Mouse (Mus musculus): Measurements from ENCODE around the gene Nampt.
"Not testable (repeated sequence)": the region's sequence is repeated elsewhere in the genome, so short reads cannot be mapped to it uniquely, and the experiment has no call there.

The Nampt gene

DNA sequence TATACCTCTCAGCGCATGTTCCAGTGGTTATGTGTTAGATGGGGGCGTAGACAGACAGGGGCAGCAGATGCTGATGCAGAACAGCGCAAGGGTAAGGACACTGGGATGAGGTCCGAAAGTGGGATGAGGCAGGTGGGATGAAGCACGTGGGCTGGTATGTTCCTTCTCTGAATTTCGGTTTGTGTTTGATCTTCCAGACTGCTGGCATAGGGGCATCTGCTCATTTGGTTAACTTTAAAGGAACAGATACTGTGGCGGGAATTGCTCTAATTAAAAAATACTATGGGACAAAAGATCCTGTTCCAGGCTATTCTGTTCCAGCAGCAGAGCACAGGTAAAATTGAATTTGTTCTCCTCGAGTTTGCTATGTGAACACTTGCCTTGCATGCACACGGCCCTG lies 19.6 kb downstream of the Nampt start:
- DNase-seq (ENCODE audit: extremely low read depth, insufficient read length, low spot score), result no peak

DNA sequence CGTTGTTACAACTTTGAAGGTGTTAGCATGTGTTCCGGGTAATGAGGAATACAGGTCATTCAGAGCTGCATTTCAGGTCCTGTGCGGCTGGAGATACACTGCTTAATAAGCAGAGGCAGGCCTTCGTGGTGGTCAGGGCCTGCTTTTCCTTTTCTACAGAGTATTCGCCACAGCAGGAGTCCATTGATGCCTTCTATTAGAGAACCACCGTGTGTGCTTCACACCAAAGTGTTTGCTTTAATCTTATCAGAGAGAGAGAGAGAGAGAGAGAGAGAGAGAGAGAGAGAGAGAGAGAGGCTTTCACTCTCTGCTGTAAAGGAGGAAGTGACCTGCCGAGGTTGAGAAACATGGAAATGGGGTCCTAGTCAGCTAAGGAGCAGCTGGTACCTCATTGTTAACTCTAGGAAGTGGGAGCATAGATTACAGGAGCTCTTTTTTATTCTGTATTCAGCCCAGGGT lies 22.1 kb downstream of the Nampt start:
- DNase-seq (ENCODE audit: extremely low read depth, insufficient read length, low spot score), result no peak

DNA sequence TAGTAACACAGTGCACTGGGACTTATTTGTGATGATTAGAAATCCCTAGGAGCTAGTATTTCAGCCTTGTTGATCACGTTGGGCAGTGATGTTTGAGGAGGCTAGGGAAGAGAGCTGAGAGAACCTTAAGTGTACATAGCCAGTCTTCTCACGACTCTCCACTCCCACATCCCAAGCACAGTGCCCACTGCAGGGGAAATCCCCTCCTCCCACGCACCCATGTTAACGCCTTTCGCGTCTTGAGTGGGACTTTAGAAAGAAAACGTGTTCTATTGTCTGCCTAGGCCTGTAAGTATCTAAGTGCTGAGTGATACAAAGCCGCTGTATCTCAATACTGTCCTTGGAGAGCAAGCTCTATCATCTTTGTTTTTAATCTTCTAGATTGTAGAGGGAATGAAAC lies 27.0 kb downstream of the Nampt start:
- no peak for DNase-seq (ENCODE audit: extremely low read depth, insufficient read length, low spot score)

DNA sequence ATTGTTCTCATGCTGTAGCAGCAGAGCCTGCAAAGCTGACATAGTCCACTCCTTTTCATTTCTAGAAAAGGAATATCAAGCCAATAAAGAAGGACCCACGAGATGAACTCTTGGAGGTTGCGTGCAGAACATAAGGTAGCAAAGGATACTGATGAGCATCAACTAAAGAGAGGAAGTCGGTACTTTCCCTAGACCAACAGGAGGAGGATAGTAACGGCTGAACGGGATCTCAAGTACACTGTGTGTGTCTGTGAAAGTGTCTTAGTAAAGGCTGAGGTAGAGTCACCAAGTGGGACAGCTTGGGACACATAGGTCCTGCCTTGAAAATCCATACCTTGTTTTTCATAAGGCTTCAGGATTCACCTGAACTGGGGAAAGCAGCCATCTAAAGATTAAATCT lies 34.4 kb downstream of the Nampt start:
- no peak for DNase-seq (ENCODE audit: extremely low read depth, insufficient read length, low spot score)

DNA sequence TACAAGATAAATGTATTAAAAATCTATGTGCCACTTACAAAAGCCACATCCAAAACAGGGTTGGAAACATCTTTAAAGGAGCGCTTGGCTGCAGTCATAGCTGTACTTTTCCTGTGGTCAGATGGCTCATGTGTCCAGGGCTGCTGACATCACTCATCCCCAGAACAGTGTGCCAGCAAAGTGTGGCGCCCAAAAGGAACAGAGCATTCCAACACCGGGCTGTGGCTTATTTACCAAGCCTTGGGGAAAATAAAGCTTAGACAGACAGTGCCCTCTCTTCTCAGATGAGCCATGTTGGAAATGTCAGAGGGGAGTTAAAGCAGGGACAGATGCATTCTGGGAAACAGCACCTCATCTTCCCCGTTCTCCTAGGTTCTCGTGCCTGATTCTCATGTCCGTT lies 35.5 kb downstream of the Nampt start:
- DNase-seq (ENCODE audit: extremely low read depth, insufficient read length, low spot score), result peak; percentile 36

DNA sequence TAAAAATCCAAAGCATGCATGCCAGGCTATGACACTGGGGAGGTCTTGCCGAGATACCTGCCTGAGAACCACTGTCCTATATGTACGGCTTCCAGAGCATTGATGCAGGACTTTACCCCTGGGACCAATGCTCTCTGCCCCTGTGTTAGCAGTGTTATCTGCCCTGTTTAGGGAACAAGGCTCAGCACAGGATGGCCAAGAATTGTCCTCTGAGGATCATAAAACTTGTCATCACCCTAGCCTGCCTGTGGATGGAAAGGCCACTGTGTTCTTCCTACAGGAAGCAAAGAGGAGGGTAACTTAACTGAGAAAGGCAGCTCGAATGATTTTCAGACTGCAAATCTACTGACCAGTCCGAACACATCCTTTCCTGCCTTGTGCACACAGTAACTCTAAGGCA lies 36.1 kb downstream of the Nampt start:
- DNase-seq (ENCODE audit: extremely low read depth, insufficient read length, low spot score), result no peak

DNA sequence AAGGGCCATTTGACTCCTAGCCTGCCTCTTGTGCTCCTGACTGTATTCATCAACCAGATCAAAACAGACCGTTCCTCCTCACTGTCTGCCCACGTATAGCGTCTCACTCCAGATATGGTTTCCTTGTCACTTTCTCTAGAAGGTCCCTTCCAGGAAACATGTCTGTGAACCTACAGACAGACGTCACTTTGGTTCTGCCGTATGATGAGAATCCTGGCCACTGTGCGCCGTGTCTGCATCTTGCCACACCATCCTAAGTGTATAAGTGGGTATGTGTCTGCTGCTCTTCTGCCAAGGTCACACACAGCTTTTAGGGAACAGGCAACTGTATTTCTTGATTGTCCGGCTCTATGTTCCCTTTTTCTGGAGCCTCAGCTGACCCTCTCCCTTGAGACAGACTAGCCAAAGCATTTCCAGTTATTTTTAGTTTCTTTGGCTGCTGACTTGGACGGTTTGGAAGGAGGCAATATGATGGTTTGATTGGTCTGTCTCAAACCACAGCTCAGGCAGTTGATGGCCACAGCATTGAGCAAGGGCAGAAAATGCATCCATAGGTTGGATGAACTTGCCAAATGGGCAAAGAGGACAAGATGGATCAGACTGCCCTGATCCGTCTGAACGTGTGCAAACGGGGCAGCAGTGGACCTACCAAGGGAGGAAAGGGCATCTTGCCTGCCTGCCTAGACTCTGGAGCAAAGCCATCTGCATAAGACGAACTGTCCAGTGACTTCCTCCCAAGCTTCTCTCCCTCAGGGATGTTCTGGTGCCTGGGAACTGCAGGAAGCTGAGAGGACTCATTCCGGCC lies 37.6 kb downstream of the Nampt start:
- DNase-seq (ENCODE audit: extremely low read depth, insufficient read length, low spot score), result no peak

DNA sequence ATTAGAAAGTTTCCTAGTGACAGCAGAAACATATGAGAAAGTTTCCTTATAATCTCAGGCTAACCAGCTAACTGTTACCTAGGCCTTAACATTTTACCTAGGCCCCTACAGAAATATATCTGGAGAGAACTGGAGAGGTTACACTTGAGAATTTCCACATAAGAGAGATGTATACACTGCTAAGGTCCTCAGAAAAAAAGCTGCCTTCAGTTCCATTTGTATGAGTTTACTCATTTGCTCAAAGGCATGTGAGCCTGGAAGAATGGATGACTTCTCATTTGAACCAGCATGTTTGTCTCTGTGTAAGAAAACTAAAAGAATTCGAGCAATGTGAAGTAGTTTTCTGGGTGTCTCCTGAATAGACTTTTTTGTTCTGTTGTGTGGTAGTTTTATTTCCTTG lies 39.1 kb downstream of the Nampt start:
- no peak for DNase-seq (ENCODE audit: extremely low read depth, insufficient read length, low spot score)

DNA sequence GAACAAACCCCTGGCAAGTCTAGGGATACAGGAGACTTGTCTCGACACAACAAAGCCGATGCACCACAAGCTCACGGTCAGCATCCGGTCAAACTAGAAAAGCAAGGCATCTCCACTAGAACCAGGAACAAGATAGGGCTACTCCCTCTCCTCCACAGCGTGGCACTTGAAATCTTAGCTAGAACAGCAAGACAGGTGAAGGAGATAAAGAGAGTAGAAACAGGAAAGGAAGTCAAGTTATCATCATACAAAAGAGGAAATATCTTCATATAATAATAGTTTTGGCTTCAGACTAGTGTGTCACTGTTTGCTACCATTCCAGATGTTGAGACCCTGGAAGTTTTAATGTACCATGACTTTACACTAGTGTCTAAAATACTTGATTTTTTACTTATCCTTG lies 41.5 kb downstream of the Nampt start:
- no peak for DNase-seq (ENCODE audit: extremely low read depth, insufficient read length, low spot score)

DNA sequence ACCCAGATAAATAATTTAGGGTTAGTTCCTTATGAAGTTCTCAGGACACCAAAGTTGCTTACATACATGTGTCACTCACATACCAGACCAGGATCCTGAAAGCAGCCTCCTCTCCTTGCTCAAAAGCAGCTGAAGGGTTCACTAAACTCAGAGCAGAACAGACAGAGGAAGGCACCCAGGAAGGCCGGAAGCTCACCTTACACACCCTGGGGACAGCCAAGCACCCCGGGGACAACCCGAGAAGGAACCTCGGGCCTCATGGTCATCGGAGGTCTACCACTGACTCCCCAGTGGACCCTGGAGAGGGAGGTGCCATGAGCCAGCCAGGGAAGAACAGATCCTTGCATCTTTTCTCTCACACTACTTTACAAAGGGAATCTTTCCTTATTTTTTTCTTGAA lies 51.5 kb downstream of the Nampt start:
- no peak for DNase-seq (ENCODE audit: extremely low read depth, insufficient read length, low spot score)

DNA sequence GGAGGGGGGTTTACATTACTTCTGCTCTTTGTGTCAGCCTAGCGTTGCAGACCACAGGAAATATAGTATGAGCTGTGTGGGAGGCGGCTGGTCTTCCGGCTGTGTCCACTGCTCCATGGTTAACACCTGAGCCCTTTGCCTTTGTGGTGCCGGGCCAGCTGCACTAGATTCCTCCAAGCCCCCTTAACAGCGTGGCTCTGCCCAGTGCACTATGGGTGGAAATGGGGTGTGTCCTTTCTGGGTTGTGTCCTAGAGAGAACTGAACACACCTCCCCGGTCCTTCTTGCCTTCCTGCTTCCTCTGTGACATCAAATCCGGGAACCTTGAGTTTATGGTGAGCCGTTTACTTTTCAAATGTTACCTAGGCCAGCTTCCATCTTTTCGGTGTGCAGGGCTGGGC lies 58.2 kb downstream of the Nampt start:
- no peak for DNase-seq (ENCODE audit: extremely low read depth, insufficient read length, low spot score)

DNA sequence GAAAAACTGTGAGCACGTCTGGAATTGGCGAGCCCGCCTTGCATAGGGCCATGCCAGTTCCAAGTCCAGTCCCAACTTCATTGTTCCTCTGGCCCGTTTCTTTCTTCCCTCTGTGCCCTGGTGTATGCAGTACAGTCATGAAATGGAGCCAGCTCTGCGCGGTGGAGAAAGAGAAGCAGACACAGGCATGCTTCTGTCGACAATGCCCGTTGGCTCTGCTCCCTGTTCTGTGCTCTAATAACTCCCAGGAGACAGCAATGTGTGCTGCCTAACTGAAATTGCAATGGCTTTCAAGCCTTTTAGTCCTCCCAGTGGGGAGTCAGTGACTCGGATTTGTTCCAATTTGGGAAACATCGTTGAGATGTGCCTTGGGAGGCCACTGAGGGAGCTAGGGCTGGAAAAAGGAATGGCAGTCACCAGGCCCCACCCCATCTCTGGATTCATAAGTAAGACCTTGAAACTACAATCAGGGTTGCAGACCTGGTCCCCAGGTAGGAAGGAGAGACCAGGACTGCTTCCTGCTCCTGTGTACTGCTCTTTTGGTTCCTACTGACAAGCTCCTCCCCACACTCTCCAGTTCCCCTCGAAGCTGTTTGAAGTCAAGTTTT lies 58.7 kb downstream of the Nampt start:
- DNase-seq (ENCODE audit: extremely low read depth, insufficient read length, low spot score), result no peak

DNA sequence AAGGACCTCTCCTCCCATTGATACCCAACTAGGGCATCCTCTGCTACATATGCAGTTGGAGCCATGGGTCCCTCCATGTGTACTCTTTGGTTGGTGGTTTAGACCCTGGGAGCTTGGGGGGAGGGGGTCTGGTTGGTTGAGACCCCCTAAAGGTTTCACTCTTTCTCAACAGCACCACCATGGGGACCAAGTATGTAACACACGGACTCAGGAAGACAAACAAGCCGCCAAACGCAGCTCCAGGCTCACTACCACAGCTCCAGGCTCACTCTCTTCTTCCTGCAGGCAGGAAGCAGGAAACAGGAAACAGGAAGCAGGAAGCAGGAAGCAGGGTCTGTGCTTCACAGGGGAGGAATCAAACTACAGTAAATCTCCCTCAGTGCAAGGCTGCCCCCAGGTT lies 60.0 kb downstream of the Nampt start:
- no peak for DNase-seq (ENCODE audit: extremely low read depth, insufficient read length, low spot score)

DNA sequence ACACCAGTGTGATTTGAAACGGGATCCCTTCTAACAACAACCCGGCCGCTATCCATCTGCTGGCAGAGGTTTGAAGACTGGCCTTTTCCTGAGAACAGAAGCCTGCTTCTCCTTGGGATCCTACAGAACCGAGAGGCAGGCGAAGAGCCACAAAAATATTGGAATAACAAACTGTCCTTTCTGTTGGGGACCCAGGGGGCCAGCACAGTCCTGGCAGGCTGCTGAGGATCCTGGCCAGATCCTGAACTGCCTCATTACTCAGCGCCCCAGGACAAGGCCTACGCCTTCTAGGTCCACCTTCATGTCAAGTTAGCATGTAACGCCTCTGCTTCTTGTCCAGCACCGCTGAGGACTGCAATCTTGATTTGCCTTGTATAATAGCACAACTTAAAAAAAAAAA lies 65.0 kb downstream of the Nampt start:
- DNase-seq (ENCODE audit: extremely low read depth, insufficient read length, low spot score), result no peak

DNA sequence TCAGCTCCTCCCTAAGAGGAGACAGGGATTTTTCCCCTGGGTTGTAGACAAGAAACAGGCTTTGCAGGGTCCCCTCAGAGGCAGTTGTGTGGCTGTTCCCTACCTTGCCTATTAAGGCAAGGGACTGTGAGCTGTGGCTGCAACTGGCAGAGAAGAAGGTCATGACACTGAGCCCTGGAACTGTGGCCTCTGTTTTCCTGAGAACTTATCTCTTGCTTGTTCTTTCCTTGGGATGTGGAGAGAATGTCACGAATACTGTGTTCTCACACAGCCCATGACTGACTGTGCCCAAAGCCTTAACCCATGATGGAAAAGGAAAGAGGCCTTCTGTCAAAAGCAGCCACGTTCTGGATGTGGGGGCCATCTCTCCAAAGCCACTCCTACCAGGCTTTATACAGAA lies 65.7 kb downstream of the Nampt start:
- DNase-seq (ENCODE audit: extremely low read depth, insufficient read length, low spot score), result no peak

DNA sequence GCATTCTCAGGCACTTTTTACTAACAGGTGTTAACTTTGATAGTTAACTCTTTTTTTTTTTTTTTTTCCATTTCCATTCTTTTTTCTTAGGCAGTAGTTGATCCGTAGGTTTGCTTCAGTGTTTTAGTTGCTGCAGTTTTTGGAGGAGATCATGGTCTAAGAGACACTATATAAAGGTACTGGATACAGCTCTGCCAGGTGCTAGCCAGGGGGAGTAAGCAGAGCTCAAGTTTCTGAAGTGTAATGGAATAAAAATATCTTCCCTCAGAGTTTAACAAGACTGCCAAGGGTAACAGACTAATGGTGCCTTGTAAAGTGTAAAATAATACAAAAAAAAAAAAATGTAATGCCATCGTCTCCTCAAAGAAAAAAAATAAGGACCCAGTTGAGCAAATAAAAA lies 67.0 kb downstream of the Nampt start:
- no peak for DNase-seq (ENCODE audit: extremely low read depth, insufficient read length, low spot score)

DNA sequence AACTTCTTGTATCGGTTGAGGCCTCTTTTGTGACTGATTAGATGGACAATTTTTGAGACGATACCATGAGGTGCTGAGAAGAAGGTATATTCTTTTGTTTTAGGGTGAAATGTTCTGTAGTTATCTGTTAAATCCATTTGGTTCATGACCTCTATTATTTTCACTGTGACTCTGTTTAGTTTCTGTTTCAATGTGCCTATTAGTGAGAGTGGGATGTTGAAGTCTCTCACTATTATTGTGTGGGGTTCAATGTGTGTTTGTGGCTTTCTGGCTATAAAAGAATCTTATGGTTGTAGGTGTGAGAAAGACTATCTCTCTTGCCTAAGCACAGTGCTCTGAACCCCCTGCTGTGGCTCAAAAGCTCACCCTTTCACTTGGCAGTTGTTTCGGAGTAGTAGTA lies 68.9 kb downstream of the Nampt start:
- DNase-seq (ENCODE audit: extremely low read depth, insufficient read length, low spot score), result no peak

DNA sequence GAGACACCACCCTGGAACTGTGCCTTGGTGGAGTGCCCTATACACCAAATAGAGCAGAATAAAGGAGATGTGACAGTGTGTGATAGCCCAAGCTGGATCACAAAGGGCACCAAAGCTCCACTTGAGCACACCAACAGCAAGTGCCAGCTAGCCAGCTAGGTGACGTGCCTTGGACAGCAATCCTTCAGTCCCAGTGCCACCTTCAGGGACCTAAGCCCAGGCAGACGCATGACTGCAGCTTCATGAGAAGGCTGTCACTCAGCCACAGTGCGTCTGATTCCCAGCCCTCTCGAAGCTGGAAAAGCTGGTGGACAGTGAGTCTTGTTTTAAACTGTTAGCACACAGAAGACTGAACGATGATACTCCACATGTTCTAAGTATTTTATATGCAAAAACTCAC lies 70.5 kb downstream of the Nampt start:
- no peak for DNase-seq (ENCODE audit: extremely low read depth, insufficient read length, low spot score)

DNA sequence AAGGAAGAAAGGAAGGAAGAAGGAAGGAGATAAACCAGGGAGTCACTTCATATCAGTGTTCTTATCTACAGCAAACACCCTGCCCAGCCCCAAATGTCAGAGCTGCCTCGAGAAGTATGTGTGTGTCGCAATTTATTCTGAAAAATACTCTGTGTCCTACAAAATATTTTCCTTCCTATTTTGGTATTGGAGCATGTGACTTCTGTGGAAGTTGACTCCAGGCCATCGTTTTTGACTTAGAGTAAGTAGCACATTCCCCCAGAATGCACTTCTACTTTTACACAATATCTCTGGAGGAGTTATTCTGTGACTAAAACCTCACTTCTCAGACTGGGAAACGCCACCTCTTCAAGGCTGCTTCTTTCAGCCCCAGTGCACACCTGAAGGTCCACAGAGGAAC lies 71.1 kb downstream of the Nampt start:
- no peak for DNase-seq (ENCODE audit: extremely low read depth, insufficient read length, low spot score)

DNA sequence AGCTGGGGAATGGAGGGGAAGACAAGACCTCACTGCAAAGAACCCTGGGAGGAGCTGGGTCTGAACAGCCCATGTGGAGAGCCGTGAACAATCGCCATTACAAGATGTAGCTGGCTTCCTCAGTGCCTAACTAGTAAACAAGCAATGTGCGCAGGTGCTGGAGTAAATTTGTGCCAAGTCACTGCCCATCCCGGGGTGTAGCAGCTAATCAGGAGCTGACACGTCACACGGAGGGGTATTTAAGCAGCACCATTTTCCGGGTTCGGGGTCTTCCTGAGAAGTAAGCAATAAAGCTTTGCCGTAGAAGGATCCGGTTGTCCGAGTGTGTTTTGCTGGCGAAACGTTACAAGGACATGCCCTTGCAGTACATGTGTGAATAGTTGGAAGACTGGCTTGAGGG lies 71.9 kb downstream of the Nampt start:
- not testable (repeated sequence) for DNase-seq (ENCODE audit: extremely low read depth, insufficient read length, low spot score)

DNA sequence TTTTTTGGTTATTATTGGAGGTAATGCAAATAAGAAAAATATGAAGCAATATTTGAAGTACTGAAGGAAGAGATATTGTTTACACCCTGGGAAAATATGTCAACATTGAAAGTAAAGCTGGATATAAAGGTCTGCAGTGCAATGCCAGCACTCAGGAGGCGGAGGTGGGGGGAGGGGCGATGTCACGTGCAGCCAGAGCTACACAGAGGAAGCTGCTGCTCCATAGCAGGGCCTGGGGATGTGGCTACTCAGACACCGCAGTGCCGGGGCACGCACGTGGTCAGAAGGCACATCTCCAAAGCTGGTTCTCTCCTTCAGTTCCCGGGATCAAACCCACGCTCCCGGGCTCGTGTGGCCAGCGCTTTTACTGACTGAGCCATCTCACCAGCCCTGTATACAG lies 73.9 kb downstream of the Nampt start:
- DNase-seq (ENCODE audit: extremely low read depth, insufficient read length, low spot score), result no peak

DNA sequence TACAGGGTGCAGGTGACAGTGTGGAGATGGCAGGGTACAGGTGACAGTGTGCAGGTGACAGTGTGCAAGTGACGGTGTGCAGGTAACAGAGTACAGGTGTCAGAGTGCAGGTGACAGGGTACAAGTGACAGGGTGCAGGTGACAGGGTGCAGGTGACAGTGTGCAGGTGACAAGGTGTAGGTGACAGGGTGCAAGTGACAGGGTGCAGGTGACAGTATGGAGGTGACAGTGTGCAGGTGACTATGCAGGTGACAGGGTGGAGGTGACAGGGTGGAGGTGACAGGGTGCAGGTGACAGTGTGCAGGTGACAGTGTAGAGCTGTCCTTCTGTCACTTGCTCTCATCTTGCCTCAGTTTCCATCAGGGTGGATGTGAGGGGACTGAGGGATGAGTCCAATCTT lies 76.5 kb downstream of the Nampt start:
- no peak for DNase-seq (ENCODE audit: extremely low read depth, insufficient read length, low spot score)

DNA sequence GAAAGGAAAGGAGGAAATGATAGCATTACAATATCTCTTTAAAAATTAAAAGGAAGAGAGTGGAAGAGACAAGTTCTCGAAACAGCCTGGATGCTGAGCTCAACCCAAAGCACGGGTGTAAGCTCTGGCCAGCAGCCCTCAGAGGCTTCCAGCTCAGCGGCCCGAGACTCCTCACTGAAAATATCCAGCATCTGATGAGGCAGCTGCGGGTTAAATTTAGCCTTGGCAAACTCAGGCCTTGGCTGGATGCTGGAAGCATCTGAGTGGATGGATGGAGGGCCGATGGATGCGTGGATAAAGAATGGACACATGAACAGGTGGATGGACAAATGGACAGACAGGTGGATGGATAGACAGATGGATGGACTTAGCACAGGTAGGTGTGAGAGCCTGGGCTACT lies 77.2 kb downstream of the Nampt start:
- no peak for DNase-seq (ENCODE audit: extremely low read depth, insufficient read length, low spot score)

Data from 3134 (cell line).